Mouse (Mus musculus) adrenal gland, adult 2 months (tissue): ENCODE measurements around the gene Rcan3. TPM values are rescaled to one million over a fixed set of nuclear protein-coding genes. Genes with fewer than 3 reads are reported as not detected.

Experiments used
- DNase-seq: peaks from one replicate; pipeline ENCODE4 v3.0.0; 2021
- polyA plus RNA-seq: library from polyadenylated mRNA; depleted of rRNA; stranded (reverse); fragments of >200 nt; gene quantifications from 2 replicates; pipeline ENCODE4 v1.2.3, GENCODE M21; 2012
- total RNA-seq, 2 experiments: library from RNA; stranded (reverse); gene quantifications; 2 replicates each; pipeline ENCODE4 v1.2.3; 2021

Rcan3 gene
- total and polyA plus RNA-seq, 3 experiments: 12.1 to 24.4 (median 13.1) TPM

DNA sequence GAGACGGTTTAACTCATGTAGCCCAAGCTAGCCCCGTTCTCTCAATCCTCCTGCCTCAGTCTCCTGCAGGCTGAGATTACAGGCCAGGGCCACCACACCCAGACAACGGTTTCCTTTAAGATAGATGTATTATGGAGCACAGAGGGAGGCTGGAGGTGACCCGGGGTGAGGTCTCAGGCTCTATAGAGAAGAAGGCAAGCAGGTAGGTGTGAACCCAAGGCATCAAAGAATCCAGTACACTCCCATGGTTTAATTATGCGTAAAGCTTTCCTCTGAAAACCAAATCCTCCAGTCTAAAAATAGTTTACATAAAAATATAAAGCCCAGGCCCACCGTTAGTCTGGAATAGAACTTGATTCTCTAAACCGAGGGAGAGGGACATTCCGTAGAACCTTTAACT lies 20.2 kb downstream of the Rcan3 start:
- no peak for DNase-seq

DNA sequence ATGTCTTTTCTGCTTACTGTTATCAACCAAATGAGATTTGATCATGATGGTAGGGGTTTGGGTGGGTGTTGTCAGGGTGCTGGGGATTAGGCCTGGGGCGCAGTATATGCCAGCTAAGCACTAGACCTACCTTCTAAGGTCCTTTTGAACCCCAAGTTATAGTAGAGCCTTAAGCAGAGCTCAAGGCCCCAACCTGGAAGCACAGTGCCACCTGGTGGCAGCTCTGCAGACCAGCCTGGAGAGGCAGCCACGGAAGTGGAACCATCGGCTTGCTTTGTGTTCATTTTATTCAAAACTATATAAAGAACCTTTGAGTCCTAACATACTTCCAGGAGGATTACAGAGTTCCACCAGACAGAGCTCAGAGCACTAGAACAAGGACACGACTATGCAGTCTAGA lies 22.0 kb downstream of the Rcan3 start:
- DNase-seq: peak; percentile 54

DNA sequence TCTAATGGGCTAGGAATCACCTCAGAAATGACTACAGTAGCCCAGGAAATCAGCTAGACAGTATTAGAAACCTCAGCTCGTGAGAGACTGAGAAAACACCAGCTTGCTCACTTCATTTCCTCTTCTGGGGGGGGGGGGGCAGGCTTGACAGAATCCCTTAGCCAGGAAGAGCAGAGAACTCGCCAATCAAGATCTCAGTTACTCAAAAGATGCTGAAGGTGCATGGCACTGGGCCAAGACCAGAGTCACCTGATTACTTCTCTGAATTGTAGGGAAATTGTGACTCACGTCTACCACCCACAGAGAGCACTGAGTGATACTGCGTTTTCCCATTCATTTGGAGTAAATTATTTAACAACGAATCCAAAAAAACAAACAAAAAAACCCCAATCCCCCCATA lies 27.5 kb downstream of the Rcan3 start:
- no peak for DNase-seq

DNA sequence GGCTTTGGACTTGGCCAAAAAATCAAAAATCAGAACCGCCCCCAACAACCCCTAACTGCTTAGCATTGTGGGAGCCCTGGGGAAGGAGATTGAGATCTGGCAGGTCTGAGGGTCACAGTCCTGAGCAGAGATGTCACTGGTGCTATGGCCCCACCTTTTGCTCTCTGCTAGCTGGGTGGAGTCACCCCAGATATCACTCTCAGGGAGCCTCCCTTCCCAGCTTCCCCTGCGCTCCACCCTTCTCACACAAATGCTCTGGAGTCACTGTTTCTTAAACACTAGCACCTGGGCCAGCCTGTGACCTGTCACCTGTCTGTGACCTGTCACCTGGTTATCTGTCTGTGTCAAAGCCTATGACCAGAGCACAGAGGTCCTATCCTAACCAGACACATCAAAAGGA lies 28.7 kb downstream of the Rcan3 start:
- no peak for DNase-seq

DNA sequence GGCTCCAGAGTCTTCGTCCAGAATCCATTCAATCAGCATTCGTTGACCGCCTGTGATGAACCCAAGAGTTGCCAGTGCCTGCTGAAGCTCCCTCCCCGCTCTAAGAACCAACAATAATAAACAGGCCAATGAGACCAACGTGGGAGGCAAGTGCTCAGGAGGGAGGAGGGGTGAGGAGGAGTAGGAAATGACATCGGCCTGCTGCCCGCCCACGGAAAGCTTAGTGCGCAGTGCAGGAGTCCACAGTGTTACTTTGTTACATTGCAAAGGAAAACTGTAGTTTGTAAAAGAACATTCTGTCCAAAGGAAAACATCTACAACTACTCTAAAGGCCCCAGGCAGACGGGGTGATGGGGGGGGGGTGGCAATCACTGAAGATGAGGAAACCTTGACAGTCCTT lies 29.6 kb downstream of the Rcan3 start:
- DNase-seq: no peak

DNA sequence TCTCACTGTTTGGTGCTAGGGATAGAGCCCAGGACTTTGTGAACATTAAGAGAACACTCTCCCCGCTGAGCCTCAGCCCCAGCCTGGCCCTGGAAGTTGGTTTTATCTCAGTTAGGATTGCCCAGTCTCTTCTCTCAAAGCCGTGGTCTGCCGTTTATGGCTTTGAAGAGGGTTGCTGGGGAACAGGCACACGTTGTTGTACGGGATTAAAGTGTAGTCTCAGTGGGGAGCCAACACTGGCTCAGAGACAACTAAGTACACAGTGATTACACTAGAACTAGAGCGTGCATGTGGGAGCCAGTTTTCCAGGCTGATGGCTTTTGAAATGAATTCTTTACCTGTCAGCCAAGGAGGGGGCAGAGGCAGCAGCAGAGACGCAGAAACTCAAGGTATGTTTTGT lies 31.8 kb downstream of the Rcan3 start:
- no peak for DNase-seq

DNA sequence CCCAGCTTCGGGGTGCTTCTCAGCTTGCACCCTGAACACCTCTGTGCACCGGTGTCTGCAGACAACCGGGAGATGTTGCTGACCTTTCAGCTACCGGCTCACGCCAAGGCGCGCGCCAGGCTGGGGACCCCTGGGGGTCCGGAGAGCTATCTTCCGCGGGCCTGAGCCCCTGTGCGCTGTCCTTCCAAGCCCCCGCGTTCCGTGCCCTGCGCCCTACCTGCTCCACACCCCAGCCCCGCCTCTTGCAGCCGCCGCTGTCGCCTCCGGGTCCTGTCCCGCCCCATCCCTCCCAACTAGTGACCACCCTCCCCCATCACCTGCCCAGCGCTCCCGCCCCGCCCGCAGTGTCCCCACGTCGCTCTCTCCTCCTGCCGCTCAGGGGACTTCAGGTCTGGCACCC lies 35.7 kb downstream of the Rcan3 start, which contains the start of gene Ncmap:
Ncmap (minus strand) TSS at position 237 of the 400 bp plus-strand sequence.
- DNase-seq: no peak

DNA sequence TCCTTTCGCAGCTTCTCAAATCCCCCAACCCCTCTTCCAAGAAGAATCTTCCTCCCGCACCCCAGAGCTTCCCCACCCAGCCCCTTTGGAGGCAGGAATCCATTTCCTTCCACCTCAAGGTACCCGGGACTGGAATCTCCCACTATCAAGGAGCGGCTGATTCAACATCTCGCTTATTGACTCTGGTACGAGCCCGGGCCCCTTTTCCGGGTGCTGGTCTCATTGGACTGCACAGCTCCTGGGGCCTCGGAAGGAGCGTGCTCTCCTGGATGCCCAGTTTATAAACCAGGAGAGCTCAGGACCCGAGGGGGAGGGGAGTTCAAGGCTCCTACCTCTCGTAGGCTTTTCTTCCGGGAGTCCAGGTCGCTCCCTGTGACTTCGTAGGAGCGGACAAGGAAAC lies 36.1 kb downstream of the Rcan3 start:
- no peak for DNase-seq

DNA sequence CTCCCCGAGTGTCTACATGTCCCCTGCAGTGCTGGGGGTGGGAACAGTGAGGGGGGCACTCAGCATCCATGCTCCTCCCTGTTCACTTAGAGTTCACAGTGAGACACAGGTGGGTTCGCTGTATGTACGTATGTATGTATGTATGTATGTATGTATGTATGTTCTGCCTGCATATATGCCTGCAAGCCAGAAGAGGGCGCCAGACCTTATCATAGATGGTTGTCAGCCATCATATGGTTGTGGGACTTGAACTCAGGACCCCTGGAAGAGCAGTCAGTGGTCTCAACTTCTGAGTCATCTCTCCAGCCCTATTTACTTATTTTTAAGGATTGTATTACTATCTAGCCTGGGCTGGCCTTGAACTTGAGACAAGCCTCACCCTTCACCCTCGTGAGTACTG lies 37.4 kb downstream of the Rcan3 start:
- no peak for DNase-seq

DNA sequence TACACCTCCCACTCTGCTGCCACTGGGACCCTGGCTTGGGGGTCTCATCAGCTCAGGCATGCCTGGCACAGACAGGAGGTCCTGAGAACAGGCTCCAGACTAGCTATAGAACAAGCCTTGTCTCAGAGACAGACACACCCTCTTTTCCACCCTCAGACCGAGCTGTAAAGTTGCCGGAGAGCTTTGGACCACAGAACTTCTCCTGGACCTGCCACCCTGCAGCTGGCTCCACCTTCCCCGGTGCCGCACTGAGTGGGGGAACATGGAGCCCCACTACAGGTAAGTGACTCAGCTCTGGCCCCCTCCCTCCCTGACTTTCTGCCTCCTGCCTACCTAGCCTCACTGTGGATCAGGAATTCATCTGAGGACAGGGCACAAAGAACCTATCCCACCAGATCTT lies 38.3 kb downstream of the Rcan3 start:
- no peak for DNase-seq

DNA sequence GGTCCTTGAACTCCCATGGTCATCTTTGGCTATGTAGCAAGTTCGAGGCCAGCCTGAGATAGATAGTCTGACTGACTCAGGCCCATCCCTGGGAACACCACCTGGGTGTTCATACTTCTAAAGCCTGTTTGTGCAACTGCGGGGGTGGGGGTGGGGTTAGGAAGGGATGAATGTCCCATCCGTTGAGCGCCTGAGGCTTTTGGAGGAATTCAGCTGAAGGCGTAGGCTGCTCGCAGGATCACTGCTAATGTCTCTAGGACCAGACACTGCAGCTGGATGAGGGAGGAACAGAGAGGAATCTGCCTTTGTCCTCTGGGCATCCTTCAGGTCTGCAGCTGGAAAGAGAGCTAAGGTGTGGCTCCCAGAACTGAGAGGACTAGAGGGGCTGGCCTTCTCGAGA lies 39.0 kb downstream of the Rcan3 start:
- no peak for DNase-seq

DNA sequence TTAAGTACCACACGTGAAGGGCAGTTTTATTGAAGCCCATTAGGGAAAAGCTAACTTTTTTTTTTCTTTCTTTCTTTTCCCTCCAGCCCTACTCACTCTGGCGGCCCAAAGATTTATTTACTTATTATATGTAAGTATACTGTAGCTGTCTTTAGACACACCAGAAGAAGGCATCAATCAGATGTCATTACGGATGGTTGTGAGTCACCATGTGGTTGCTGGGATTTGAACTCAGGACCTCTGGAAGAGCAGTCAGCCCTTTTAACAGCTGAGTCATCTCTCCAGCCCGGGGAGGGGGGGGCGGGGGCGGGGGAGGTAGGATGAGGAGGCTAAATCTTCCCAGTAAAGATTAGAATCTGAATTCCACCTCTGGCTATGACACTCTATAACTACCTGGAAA lies 40.3 kb downstream of the Rcan3 start:
- no peak for DNase-seq

DNA sequence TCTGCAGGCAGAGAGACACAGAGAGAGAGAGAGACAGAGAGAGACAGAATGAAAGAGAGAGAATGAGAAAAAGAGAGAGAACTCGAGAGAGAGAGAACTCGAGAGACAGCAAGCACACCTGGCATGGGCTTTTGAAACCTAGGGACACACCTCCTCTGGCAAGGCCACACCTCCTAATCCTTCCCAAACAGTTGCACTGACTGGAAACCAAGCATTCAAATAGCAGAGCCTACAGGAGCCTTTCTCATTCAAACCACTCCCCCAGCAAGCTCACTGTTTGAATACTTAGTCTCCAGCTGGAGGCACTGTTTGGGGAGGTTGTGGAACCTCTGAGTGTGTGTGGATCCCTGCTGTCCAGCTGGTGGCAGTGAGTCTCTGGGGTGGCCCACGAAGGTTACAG lies 40.9 kb downstream of the Rcan3 start:
- DNase-seq: no peak

DNA sequence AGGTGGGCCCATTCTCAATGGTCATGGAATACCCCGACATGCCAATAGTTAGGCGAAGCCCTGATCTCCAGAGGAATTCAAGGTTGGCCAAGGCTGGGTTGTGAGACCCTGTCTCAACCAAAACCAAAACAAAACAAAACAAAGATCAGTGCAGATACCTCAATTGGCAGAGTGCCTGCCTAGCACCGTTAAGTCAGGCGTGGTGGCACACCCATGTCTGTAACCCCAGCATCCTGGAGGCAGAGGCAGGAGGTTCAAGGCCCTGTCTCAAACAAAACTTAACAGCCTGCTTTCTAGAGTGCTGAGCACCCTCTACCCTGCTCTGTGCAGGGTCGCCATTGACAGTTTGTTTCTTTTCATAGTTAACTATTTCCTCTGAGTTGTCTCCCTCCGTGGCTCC lies 42.6 kb downstream of the Rcan3 start:
- DNase-seq: no peak

DNA sequence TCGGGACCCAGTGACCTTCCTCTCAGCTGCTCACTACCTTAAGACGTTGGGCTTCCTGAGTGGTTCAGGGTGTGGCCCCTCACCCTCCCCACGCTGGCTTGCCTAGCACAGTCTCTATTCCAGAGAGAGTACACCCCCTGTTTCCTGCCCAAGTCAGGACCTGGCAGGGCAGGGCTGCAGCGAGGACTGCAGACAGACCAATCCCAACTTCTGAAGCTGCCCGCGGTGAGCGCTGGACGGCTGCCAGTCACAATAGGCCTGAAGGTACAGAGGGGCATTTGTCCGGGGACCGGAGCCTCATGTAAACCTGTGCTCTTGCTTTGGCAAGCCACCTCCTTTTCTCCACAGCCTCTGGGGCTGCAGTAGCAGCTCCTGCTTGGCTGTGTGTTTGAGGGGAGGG lies 48.0 kb downstream of the Rcan3 start:
- DNase-seq: no peak

DNA sequence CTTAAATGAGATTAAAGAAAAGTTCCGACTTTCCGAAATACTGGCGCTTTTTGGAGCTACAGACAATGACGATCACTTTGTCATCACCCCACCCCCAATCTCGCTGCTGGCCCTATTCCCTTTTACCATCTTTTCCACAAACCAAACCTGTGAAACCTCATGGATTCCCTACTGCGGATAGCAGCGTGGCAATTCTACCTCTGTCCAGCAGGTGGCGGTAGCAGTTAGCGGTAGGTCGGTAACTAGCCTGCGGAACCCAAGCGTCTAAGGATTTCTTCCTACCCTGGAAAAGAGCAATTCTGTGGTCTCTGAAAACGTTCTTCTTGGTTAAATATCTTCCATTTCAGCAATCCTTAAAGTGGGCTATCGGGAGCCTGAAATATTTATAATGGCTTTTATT lies 51.3 kb downstream of the Rcan3 start:
- DNase-seq: peak; percentile 65

DNA sequence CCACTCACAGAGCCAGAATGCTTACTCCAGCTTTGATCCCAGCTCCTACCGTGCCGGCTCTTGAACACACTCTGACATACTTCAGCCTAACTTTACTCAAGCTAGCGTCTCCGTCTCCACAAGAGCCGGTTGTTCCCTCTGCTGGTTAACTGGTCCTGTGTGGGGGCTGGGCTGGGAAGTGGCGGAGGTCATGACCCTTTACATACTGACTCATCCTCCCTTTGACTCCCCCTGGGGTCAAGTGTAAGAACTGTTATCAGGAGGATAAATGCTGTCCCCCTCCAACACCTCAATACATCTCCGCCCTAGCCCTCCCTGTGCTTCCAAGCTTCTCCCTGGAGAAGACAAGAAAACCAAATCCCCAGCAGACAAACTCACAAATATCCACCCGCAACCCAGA lies 52.3 kb downstream of the Rcan3 start:
- no peak for DNase-seq

DNA sequence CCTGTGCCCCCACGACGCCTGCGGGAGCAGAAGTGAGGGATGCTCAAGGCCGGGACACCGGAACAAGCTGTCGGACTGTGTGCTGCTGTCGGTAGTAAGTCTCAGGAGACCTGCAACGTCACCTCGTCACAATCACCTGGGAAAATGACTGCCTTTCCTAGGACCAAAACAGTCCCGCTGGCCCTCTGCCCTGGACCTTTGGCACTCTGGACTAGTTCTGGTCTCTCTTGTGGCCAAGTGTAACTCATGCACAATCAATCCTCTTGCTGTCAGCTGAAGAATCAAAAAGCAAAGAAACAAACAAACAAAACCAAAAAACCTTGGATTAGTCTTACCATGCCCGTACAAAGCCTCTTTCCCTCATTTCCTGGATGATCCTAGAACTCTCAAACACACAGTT lies 56.4 kb downstream of the Rcan3 start:
- DNase-seq: no peak

DNA sequence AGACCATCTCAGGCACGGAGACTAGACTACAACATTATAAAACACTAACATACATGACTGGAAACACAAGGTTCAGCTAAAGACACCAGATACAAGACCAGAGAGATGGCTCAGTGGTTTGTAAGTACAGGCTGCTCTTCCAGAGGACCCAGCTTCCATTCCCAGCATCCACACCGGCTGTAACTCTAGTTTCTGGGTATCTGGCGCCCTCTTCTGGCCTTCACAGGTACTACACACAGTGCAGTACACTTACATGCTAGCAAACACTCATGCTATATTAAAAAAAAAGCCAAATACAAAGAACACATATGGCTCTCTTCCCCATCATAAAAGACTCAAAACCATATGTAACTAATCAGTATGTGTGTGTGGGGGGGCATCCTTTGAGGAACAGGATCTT lies 58.2 kb downstream of the Rcan3 start:
- no peak for DNase-seq

DNA sequence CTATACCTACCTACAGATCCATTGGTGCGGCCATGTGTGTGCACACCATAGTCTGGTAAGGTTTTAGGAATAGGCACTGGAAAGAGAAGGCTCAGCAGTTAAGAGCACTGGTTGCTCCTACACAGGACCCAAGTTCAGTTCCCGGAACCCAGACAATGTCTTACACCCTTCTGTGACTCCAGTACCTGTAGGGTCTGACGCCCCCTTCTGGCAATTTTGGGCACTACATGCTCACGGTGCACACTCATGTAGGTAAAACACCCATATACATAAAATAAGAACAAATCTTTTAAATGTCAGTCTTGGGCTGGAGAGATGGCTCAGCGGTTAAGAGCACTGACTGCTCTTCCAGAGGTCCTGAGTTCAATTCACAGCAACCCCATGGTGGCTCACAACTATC lies 60.4 kb downstream of the Rcan3 start:
- DNase-seq: no peak

DNA sequence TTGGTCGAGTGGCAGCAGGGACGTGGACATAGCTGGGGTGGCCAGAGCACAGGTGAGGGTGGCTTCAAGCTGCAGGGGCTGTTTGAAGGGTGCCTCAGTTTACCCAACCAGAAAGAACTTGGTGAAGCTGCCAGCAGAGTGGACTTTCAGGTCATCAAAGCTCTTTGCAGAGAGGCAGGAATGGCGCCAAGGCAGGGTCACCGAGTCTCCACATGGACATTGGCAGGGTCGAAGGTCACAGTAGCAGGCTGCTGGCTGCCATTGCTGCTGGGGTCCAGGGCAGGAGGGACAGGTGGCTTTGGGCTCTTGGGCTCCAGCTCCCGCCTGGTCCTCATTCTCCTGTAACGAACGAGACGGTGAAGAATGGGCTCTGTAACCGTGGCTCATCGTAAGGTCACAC lies 63.3 kb downstream of the Rcan3 start:
- DNase-seq: no peak

DNA sequence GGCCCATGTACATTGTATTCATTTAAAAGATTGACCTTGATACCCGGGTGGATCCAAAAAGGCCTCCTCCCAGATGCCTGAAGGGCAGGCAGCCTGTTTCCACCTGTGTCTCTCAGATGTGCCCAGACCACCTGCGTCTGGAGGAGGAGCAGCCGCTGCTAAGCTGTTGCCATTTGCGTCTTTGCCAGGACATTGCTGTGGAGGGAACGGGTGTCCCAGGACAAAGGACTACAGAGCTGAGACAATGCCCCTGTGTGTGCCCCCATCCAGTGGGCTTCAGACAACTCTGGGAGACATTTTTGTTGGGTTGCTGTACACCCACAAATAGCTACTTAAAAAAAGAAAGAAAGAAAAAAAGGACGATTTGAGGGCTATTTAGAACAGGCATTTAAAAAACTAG lies 70.8 kb downstream of the Rcan3 start:
- no peak for DNase-seq
